23 mouse cellular contexts compared by ENCODE assay signal in the genomic region with DNA sequence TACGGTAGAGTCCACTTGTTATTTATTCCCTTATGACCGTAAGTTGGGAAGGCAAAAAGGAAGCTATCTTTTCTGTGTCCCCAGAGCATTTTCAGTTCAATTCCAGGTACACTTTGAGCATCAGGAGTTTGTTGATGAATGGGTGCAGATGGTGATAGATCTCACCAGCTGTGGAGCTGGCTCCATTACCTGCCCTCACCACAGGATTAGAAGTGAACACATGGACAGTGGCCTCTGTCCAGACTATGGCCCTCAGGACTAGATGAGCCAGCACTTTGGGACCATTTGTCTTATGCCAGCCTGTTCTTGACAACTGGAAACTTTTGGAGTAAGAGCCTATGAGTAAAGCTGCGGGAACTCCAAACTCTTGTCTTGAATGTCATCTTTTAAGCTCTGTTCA.
"Had no signal": no experiment of that assay in that cellular context is flagged by ENCODE, and none has a peak within 500 bp of the region (broad histone marks: within the 10 kb centered on the region; RNA-seq: fewer than 3 reads in every experiment).

No protein-coding gene starts in this region.

- H3K4me3 ChIP-seq: heart, adult 2 months; heart, embryonic 12.5 days; hindbrain, embryonic 10.5 days; hindbrain, embryonic 12.5 days; intestine, embryonic 15.5 days; layer of hippocampus, adult 2 months; left cerebral cortex, adult 2 months; limb, embryonic 10.5 days; limb, embryonic 12.5 days; liver, embryonic 13.5 days; liver, embryonic 15.5 days had no signal

- H3K27me3 ChIP-seq: heart, embryonic 12.5 days; hindbrain, embryonic 12.5 days; intestine, embryonic 15.5 days; limb, embryonic 12.5 days; liver, embryonic 13.5 days; liver, embryonic 15.5 days had no signal

- H3K4me1 ChIP-seq: heart, embryonic 12.5 days; hindbrain, embryonic 10.5 days; hindbrain, embryonic 12.5 days; intestine, embryonic 15.5 days; limb, embryonic 10.5 days; limb, embryonic 12.5 days; liver, embryonic 13.5 days; liver, embryonic 15.5 days had no signal

- H3K9me3 ChIP-seq: heart, embryonic 12.5 days; hindbrain, embryonic 10.5 days; hindbrain, embryonic 12.5 days; intestine, embryonic 15.5 days; limb, embryonic 10.5 days; limb, embryonic 12.5 days; liver, embryonic 13.5 days; liver, embryonic 15.5 days had no signal

- H3K36me3 ChIP-seq: heart, embryonic 12.5 days; hindbrain, embryonic 10.5 days; hindbrain, embryonic 12.5 days; intestine, embryonic 15.5 days; limb, embryonic 10.5 days; limb, embryonic 12.5 days; liver, embryonic 13.5 days; liver, embryonic 15.5 days had no signal

- DNase-seq: gastrocnemius, postnatal 25 days; heart, adult 11 months; heart, adult 2 months; heart, postnatal 10 days; heart, postnatal 4 days; kidney, adult 18-20 months; kidney, adult 8-10 months; kidney, postnatal 10 days; kidney, postnatal 25 days; kidney, postnatal 4 days; liver; liver, embryonic 13.5 days; liver, postnatal 0 days had no signal

- H3K27ac ChIP-seq: heart, adult 2 months; hindbrain, embryonic 10.5 days; hindbrain, embryonic 12.5 days; hindbrain, embryonic 14.5 days; intestine, embryonic 15.5 days; layer of hippocampus, adult 2 months; left cerebral cortex, adult 2 months; limb, embryonic 10.5 days; limb, embryonic 12.5 days; liver, embryonic 13.5 days; liver, embryonic 15.5 days had no signal
